Mouse (Mus musculus) forebrain, embryonic 10.5 days (tissue): ENCODE results near the gene Lrp1. TPM values are rescaled to one million over a fixed set of nuclear protein-coding genes. Genes with fewer than 3 reads are reported as not detected.

Source experiments
- DNase-seq: peaks from one replicate; pipeline ENCODE4 v3.0.0-alpha.2; 2017; ENCODE audit warnings: low spot score; ENCODE audit errors: extremely low spot score
- H3K27ac ChIP-seq: fragments of 300-500 bp; sonication (generic); 2 replicates; pipeline ENCODE4 v1.5.1; 2016; ENCODE audit warnings: mild to moderate bottlenecking
- H3K27me3 ChIP-seq: fragments of 300-500 bp; sonication (generic); 2 replicates; pipeline ENCODE4 v1.6.1; 2016; ENCODE audit warnings: mild to moderate bottlenecking; ENCODE audit not compliant: poor library complexity, severe bottlenecking
- H3K36me3 ChIP-seq: fragments of 300-500 bp; sonication (generic); replicated peaks from 2 replicates; pipeline ENCODE4 v1.6.1; 2016; ENCODE audit warnings: mild to moderate bottlenecking, moderate library complexity
- H3K4me1 ChIP-seq: fragments of 300-500 bp; sonication (generic); 2 replicates; pipeline ENCODE4 v1.6.1; 2016
- H3K4me3 ChIP-seq: fragments of 300-500 bp; sonication (generic); 2 replicates; pipeline ENCODE4 v1.5.1; 2016; ENCODE audit warnings: mild to moderate bottlenecking, moderate library complexity
- H3K9me3 ChIP-seq: fragments of 300-500 bp; sonication (generic); 2 replicates; pipeline ENCODE4 v1.6.1; 2016; ENCODE audit warnings: mild to moderate bottlenecking, moderate library complexity
- WGBS: fragments of 180-500 bp; shearing (Covaris S2); methylation state at CpG from one replicate; pipeline ENCODE4 v1.1.7; 2016; 5-methylcytosine and 5-hydroxymethylcytosine counted together
- polyA plus RNA-seq: library from polyadenylated mRNA; unstranded; fragments of >200 nt; fragmentation: Nextera tagmentation; extraction: Ambion mirVana; gene quantifications from 2 replicates; pipeline ENCODE4 v1.2.1, GENCODE M21; 2016

Gene Lrp1
- polyA plus RNA-seq, 1 experiment from 2014 or later: 67.4 TPM

- H3K4me3 ChIP-seq: no peak overlapping the region
- no peaks in the 10 kb centered on the region for H3K27me3 ChIP-seq
- no peaks in the 10 kb centered on the region for H3K9me3 ChIP-seq
- H3K27ac ChIP-seq: no peak overlapping the region
- H3K4me1 ChIP-seq: peaks cover 33% of the 10 kb centered on the region
- no peak for DNase-seq
- WGBS: 86% methylated on average over 8 of the region's 8 CpGs
- H3K36me3 ChIP-seq: peaks cover 98% of the 10 kb centered on the region
These were observed 15.7 kb downstream of the Lrp1 start for GRCm38 (mm10) chr10:127605251-127605547.

DNA sequence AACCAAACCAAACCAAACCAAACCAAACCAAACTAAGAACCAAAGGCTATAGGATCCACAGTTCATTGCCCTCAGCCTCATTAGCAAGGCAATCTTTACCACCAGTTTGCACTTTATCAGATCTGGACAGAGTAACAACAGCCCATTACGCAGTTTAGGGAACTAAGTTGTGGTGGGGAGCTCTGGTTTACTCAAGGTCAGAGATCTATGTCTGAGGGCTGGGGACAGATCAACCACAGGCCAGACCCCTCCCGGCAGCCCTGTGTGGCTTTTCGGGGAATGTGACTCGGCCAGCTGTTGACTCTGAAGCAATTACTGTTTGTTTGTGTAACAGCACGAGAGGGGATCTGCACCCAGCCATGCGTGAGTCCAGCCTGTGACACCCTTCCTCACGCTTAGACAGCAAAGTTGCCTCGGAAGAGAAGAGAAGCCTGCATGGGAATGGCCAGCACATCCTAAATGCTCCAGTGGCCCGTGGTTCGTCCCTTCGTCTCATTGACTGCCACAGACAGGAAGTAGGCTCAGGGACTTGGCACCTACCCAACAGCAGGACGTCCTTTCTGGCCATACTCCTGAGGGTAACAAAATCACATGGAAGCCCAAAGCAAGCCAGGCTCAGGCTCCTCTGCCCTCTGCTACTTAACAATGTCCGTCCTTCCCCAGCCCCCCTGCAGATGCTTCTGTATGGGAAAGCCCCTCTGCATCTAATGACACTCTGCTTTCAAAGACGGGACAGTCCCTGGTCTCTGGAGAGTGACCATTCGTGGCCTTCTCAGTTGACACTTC lies 16.3 kb downstream of the Lrp1 start:
- Histone ChIP-seq H3K9me3 (no peaks in the 10 kb centered on the region), H3K27ac (no peak overlapping the region), H3K27me3 (no peaks in the 10 kb centered on the region), H3K4me3 (no peak overlapping the region), H3K36me3 (peaks cover 98% of the 10 kb centered on the region), H3K4me1 (peaks cover 36% of the 10 kb centered on the region)
- WGBS: 81% methylated on average over 15 of the region's 15 CpGs
- DNase-seq: no peak

GRCm38 (mm10) chr10:127603437-127604371 lies 17.2 kb downstream of the Lrp1 start:
- no peaks in the 10 kb centered on the region for H3K9me3 ChIP-seq
- no peak for DNase-seq
- H3K4me3 ChIP-seq: no peak overlapping the region
- 78% methylated on average over 13 of the region's 13 CpGs for WGBS
- H3K27ac ChIP-seq: no peak overlapping the region
- H3K27me3 ChIP-seq: no peaks in the 10 kb centered on the region
- peaks cover 38% of the 10 kb centered on the region for H3K4me1 ChIP-seq
- peaks cover 98% of the 10 kb centered on the region for H3K36me3 ChIP-seq

- no peak overlapping the region for H3K27ac ChIP-seq
- H3K4me3 ChIP-seq: no peak overlapping the region
- peaks cover 49% of the 10 kb centered on the region for H3K4me1 ChIP-seq
- no peak for DNase-seq
- no peaks in the 10 kb centered on the region for H3K9me3 ChIP-seq
- H3K27me3 ChIP-seq: no peaks in the 10 kb centered on the region
- H3K36me3 ChIP-seq: peaks cover 98% of the 10 kb centered on the region
- 95% methylated on average over 6 of the region's 6 CpGs for WGBS
These were observed 18.8 kb downstream of the Lrp1 start for GRCm38 (mm10) chr10:127602194-127602593.

DNA sequence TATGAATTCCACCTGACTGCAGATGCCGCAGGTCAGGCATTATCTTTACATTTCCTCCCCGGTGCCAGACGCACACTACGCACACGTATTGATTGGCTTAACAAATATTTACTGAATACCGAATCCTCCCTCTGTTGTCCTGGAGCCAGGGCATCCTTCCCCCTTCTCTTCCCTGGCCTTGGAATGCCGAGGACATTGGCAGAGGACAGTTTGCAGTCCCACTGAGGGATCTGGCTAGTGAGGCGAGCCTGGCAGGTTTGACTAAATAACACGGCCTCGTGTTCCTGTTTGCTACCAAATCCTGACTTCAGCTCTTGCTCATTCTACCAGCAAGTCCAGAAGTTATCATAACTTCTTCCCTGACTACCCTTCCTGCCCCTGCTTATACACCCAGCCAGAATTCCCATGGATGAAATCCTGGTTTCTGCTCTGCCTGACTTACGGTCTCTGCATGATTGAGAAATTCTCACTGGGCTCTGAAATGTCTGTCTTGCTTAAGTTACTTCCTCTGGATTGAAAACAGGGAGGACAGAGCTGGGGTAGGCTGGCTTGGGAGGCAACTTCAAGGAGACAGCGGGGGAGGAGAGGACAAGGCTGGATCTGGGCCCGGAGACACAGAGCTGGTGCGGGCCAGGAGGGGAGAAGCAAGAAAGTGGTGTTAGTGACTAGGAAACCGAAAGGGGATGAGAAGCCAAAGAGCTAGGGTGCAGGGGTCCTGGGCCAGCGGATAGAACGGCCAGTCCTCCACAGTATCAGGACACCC lies 21.0 kb downstream of the Lrp1 start:
- WGBS: 69% methylated on average over 17 of the region's 17 CpGs
- no peaks in the 10 kb centered on the region for H3K9me3 ChIP-seq
- H3K4me3 ChIP-seq: no peak overlapping the region
- H3K27me3 ChIP-seq: no peaks in the 10 kb centered on the region
- DNase-seq: no peak
- peaks cover 98% of the 10 kb centered on the region for H3K36me3 ChIP-seq
- H3K4me1 ChIP-seq: peaks cover 61% of the 10 kb centered on the region
- H3K27ac ChIP-seq: peak overlapping the region; percentile 69

GRCm38 (mm10) chr10:127599252-127599651 lies 21.7 kb downstream of the Lrp1 start:
- peaks cover 98% of the 10 kb centered on the region for H3K36me3 ChIP-seq
- no peaks in the 10 kb centered on the region for H3K27me3 ChIP-seq
- H3K27ac ChIP-seq: peak overlapping the region; percentile 69
- DNase-seq: no peak
- H3K4me3 ChIP-seq: no peak overlapping the region
- whole genome bisulfite sequencing: 82% methylated on average over 11 of the region's 11 CpGs
- peaks cover 61% of the 10 kb centered on the region for H3K4me1 ChIP-seq
- H3K9me3 ChIP-seq: no peaks in the 10 kb centered on the region

- WGBS: 53% methylated on average over 8 of the region's 8 CpGs
- DNase-seq: no peak
- Histone ChIP-seq H3K4me1 (peaks cover 57% of the 10 kb centered on the region), H3K27ac (peak overlapping the region; percentile 57), H3K36me3 (peaks cover 98% of the 10 kb centered on the region), H3K4me3 (no peak overlapping the region), H3K27me3 (no peaks in the 10 kb centered on the region), H3K9me3 (no peaks in the 10 kb centered on the region)
These were observed 22.3 kb downstream of the Lrp1 start for GRCm38 (mm10) chr10:127598607-127599006.

GRCm38 (mm10) chr10:127597311-127597901 lies 23.5 kb downstream of the Lrp1 start:
- peaks cover 50% of the 10 kb centered on the region for H3K4me1 ChIP-seq
- H3K27me3 ChIP-seq: no peaks in the 10 kb centered on the region
- no peak for DNase-seq
- H3K4me3 ChIP-seq: no peak overlapping the region
- no peaks in the 10 kb centered on the region for H3K9me3 ChIP-seq
- peak overlapping the region; percentile 51 for H3K27ac ChIP-seq
- WGBS: 86% methylated on average over 5 of the region's 5 CpGs
- H3K36me3 ChIP-seq: peaks cover 98% of the 10 kb centered on the region

GRCm38 (mm10) chr10:127596321-127596941 lies 24.5 kb downstream of the Lrp1 start:
- Histone ChIP-seq H3K36me3 (peaks cover 98% of the 10 kb centered on the region), H3K4me3 (no peak overlapping the region), H3K4me1 (peaks cover 56% of the 10 kb centered on the region), H3K9me3 (no peaks in the 10 kb centered on the region), H3K27me3 (no peaks in the 10 kb centered on the region), H3K27ac (peak overlapping the region; percentile 31; the same call in 1 of the 2 replicates)
- 73% methylated on average over 7 of the region's 7 CpGs for WGBS
- DNase-seq: no peak

DNA sequence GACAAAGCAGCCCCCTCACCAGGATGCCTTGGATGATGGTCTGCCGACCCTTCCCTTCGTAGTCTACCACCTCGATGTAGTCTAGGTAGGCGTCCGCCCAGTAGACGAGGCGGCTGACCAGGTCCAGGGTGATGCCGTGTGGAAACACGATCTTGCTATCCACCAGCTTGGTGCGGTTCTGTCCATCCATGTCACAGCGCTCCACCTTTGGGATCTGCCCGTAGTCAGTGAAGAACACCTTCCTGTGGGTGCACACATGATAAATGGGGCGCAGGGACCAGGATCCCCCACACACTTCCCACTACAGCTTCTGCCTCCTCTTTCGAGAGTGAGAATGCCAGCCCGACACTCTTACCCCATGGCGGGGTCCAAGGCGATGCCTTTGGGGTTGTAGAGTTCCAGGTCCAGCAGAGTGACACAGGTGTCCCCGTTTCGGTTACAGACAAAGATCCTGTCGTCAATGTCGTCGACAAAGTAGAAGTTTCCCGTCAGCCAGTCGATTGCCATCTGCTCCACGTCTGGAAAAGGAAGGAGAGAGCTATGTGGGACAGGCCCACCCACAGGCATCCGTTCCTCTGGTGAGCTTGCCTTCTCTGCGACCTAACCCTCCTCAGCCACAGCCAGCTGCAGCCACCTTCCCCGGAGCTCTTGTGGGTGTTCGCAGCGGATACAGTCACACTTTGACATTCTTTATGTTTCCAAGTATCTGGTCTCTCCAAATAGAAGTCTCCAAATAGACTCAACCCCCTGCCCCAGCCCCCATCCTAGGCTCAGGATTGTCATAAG lies 25.8 kb downstream of the Lrp1 start:
- Histone ChIP-seq H3K4me3 (no peak overlapping the region), H3K4me1 (peaks cover 49% of the 10 kb centered on the region), H3K27ac (no peak overlapping the region), H3K27me3 (no peaks in the 10 kb centered on the region), H3K9me3 (no peaks in the 10 kb centered on the region), H3K36me3 (peaks cover 98% of the 10 kb centered on the region)
- no peak for DNase-seq
- WGBS: 94% methylated on average over 30 of the region's 30 CpGs

GRCm38 (mm10) chr10:127594405-127594804 lies 26.5 kb downstream of the Lrp1 start:
- Histone ChIP-seq H3K9me3 (no peaks in the 10 kb centered on the region), H3K27me3 (no peaks in the 10 kb centered on the region), H3K36me3 (peaks cover 98% of the 10 kb centered on the region), H3K27ac (no peak overlapping the region), H3K4me1 (peaks cover 42% of the 10 kb centered on the region), H3K4me3 (no peak overlapping the region)
- WGBS: 93% methylated on average over 8 of the region's 8 CpGs
- no peak for DNase-seq
